Mouse (Mus musculus) forebrain, embryonic 10.5 days (tissue): ENCODE results near the gene Garnl3. TPM values are rescaled to one million over a fixed set of nuclear protein-coding genes. Genes with fewer than 3 reads are reported as not detected.

Experiments
- DNase-seq: peaks from one replicate; pipeline ENCODE4 v3.0.0-alpha.2; 2017; ENCODE audit warnings: low spot score; ENCODE audit errors: extremely low spot score
- H3K27ac ChIP-seq: fragments of 300-500 bp; sonication (generic); 2 replicates; pipeline ENCODE4 v1.5.1; 2016; ENCODE audit warnings: mild to moderate bottlenecking
- H3K27me3 ChIP-seq: fragments of 300-500 bp; sonication (generic); 2 replicates; pipeline ENCODE4 v1.6.1; 2016; ENCODE audit warnings: mild to moderate bottlenecking; ENCODE audit not compliant: poor library complexity, severe bottlenecking
- H3K36me3 ChIP-seq: fragments of 300-500 bp; sonication (generic); replicated peaks from 2 replicates; pipeline ENCODE4 v1.6.1; 2016; ENCODE audit warnings: mild to moderate bottlenecking, moderate library complexity
- H3K4me1 ChIP-seq: fragments of 300-500 bp; sonication (generic); 2 replicates; pipeline ENCODE4 v1.6.1; 2016
- H3K4me3 ChIP-seq: fragments of 300-500 bp; sonication (generic); 2 replicates; pipeline ENCODE4 v1.5.1; 2016; ENCODE audit warnings: mild to moderate bottlenecking, moderate library complexity
- H3K9me3 ChIP-seq: fragments of 300-500 bp; sonication (generic); 2 replicates; pipeline ENCODE4 v1.6.1; 2016; ENCODE audit warnings: mild to moderate bottlenecking, moderate library complexity
- WGBS: fragments of 180-500 bp; shearing (Covaris S2); methylation state at CpG from one replicate; pipeline ENCODE4 v1.1.7; 2016; 5-methylcytosine and 5-hydroxymethylcytosine counted together
- polyA plus RNA-seq: library from polyadenylated mRNA; unstranded; fragments of >200 nt; fragmentation: Nextera tagmentation; extraction: Ambion mirVana; gene quantifications from 2 replicates; pipeline ENCODE4 v1.2.1, GENCODE M21; 2016

Garnl3 gene
- polyA plus RNA-seq, 1 experiment from 2014 or later = 9.1 TPM

GRCm38 (mm10) chr2:33167060-33167459 lies 35.6 kb upstream of the Garnl3 start:
- peaks cover 15% of the 10 kb centered on the region; the same call in 1 of the 2 replicates for H3K27me3 ChIP-seq
- H3K9me3 ChIP-seq = no peaks in the 10 kb centered on the region
- WGBS = 96% methylated on average over 3 of the region's 3 CpGs
- H3K4me1 ChIP-seq = peaks cover 41% of the 10 kb centered on the region
- H3K27ac ChIP-seq = no peak overlapping the region
- DNase-seq = no peak
- H3K4me3 ChIP-seq = no peak overlapping the region
- peaks cover 4% of the 10 kb centered on the region; the same call in 1 of the 2 replicates for H3K36me3 ChIP-seq

- peaks cover 4% of the 10 kb centered on the region; the same call in 1 of the 2 replicates for H3K36me3 ChIP-seq
- H3K4me1 ChIP-seq = peaks cover 31% of the 10 kb centered on the region
- H3K27me3 ChIP-seq = peaks cover 11% of the 10 kb centered on the region; the same call in 1 of the 2 replicates
- DNase-seq = no peak
- WGBS = 65% methylated on average over 7 of the region's 7 CpGs
- H3K4me3 ChIP-seq = no peak overlapping the region
- H3K9me3 ChIP-seq = no peaks in the 10 kb centered on the region
- H3K27ac ChIP-seq = peak overlapping the region; percentile 63
Measured at GRCm38 (mm10) chr2:33165710-33166374, 34.4 kb upstream of the Garnl3 start.

- Histone ChIP-seq H3K4me3 (no peak overlapping the region), H3K27ac (peak overlapping the region; percentile 63), H3K9me3 (no peaks in the 10 kb centered on the region), H3K27me3 (peaks cover 11% of the 10 kb centered on the region; the same call in 1 of the 2 replicates), H3K36me3 (peaks cover 4% of the 10 kb centered on the region; the same call in 1 of the 2 replicates), H3K4me1 (peaks cover 26% of the 10 kb centered on the region)
- DNase-seq = no peak
- 78% methylated on average over 4 of the region's 4 CpGs for WGBS
Measured at GRCm38 (mm10) chr2:33165229-33165628, 33.8 kb upstream of the Garnl3 start.

GRCm38 (mm10) chr2:33164646-33165045 lies 33.2 kb upstream of the Garnl3 start:
- H3K27me3 ChIP-seq = peaks cover 11% of the 10 kb centered on the region; the same call in 1 of the 2 replicates
- H3K4me3 ChIP-seq = no peak overlapping the region
- H3K36me3 ChIP-seq = peaks cover 4% of the 10 kb centered on the region; the same call in 1 of the 2 replicates
- H3K4me1 ChIP-seq = peaks cover 30% of the 10 kb centered on the region
- no peak overlapping the region for H3K27ac ChIP-seq
- WGBS = 92% methylated on average over 3 of the region's 3 CpGs
- H3K9me3 ChIP-seq = no peaks in the 10 kb centered on the region
- DNase-seq = no peak

GRCm38 (mm10) chr2:33162126-33162525 lies 30.7 kb upstream of the Garnl3 start:
- peaks cover 31% of the 10 kb centered on the region for H3K4me1 ChIP-seq
- WGBS = 80% methylated on average over 2 of the region's 2 CpGs
- DNase-seq = no peak

GRCm38 (mm10) chr2:33160326-33160973 lies 29.0 kb upstream of the Garnl3 start:
- peaks cover 22% of the 10 kb centered on the region for H3K4me1 ChIP-seq
- 81% methylated on average over 12 of the region's 12 CpGs for WGBS
- peak overlapping the region; percentile 58 for H3K27ac ChIP-seq
- H3K36me3 ChIP-seq = no peaks in the 10 kb centered on the region
- H3K27me3 ChIP-seq = no peaks in the 10 kb centered on the region
- no peak overlapping the region for H3K4me3 ChIP-seq
- no peak for DNase-seq
- H3K9me3 ChIP-seq = no peaks in the 10 kb centered on the region

More at GRCm38 (mm10) chr2:33162126-33162525, 30.7 kb upstream of the Garnl3 start:
- H3K36me3 ChIP-seq = no peaks in the 10 kb centered on the region
- H3K4me3 ChIP-seq = no peak overlapping the region
- H3K27me3 ChIP-seq = no peaks in the 10 kb centered on the region
- H3K27ac ChIP-seq = 0 out of 2 replicates have a peak overlapping the region, but pooled peaks have one; percentile 25
- H3K9me3 ChIP-seq = no peaks in the 10 kb centered on the region

- H3K27me3 ChIP-seq = no peaks in the 10 kb centered on the region
- 0 out of 2 replicates have a peak overlapping the region, but pooled peaks have one; percentile 58 for H3K27ac ChIP-seq
- peaks cover 15% of the 10 kb centered on the region for H3K4me1 ChIP-seq
- no peaks in the 10 kb centered on the region for H3K9me3 ChIP-seq
- H3K4me3 ChIP-seq = no peak overlapping the region
- no peak for DNase-seq
- 76% methylated on average over 7 of the region's 7 CpGs for WGBS
- no peaks in the 10 kb centered on the region for H3K36me3 ChIP-seq
Measured at GRCm38 (mm10) chr2:33159593-33159992, 28.1 kb upstream of the Garnl3 start.

GRCm38 (mm10) chr2:33158895-33159294 lies 27.4 kb upstream of the Garnl3 start:
- H3K27ac ChIP-seq = 0 out of 2 replicates have a peak overlapping the region, but pooled peaks have one; percentile 58

GRCm38 (mm10) chr2:33156283-33156781 lies 24.9 kb upstream of the Garnl3 start:
- Histone ChIP-seq H3K27ac (0 out of 2 replicates have a peak overlapping the region, but pooled peaks have one; percentile 8), H3K4me3 (no peak overlapping the region), H3K27me3 (no peaks in the 10 kb centered on the region), H3K9me3 (no peaks in the 10 kb centered on the region), H3K4me1 (peaks cover 18% of the 10 kb centered on the region), H3K36me3 (no peaks in the 10 kb centered on the region)
- 74% methylated on average over 5 of the region's 5 CpGs for WGBS
- no peak for DNase-seq

More at GRCm38 (mm10) chr2:33158895-33159294, 27.4 kb upstream of the Garnl3 start:
- H3K4me1 ChIP-seq = peaks cover 12% of the 10 kb centered on the region
- no peaks in the 10 kb centered on the region for H3K9me3 ChIP-seq
- no peak overlapping the region for H3K4me3 ChIP-seq
- DNase-seq = no peak
- H3K27me3 ChIP-seq = no peaks in the 10 kb centered on the region
- no peaks in the 10 kb centered on the region for H3K36me3 ChIP-seq
- 95% methylated on average over 6 of the region's 6 CpGs for WGBS

GRCm38 (mm10) chr2:33154751-33155372 lies 23.4 kb upstream of the Garnl3 start:
- H3K36me3 ChIP-seq = no peaks in the 10 kb centered on the region
- no peak overlapping the region for H3K4me3 ChIP-seq
- H3K9me3 ChIP-seq = no peaks in the 10 kb centered on the region
- H3K4me1 ChIP-seq = peaks cover 12% of the 10 kb centered on the region
- DNase-seq = peak; percentile 71
- H3K27me3 ChIP-seq = no peaks in the 10 kb centered on the region
- 0 out of 2 replicates have a peak overlapping the region, but pooled peaks have one; percentile 1 for H3K27ac ChIP-seq
- 36% methylated on average over 5 of the region's 5 CpGs for WGBS

- Histone ChIP-seq H3K36me3 (no peaks in the 10 kb centered on the region), H3K4me3 (no peak overlapping the region), H3K27me3 (no peaks in the 10 kb centered on the region), H3K9me3 (no peaks in the 10 kb centered on the region), H3K27ac (no peak overlapping the region), H3K4me1 (no peaks in the 10 kb centered on the region)
- no peak for DNase-seq
- WGBS = 85% methylated on average over 4 of the region's 4 CpGs
Measured at GRCm38 (mm10) chr2:33146994-33147393, 15.5 kb upstream of the Garnl3 start.

- Histone ChIP-seq H3K27ac (no peak overlapping the region), H3K9me3 (no peaks in the 10 kb centered on the region), H3K4me1 (no peaks in the 10 kb centered on the region), H3K27me3 (no peaks in the 10 kb centered on the region), H3K36me3 (no peaks in the 10 kb centered on the region), H3K4me3 (no peak overlapping the region)
- no peak for DNase-seq
- WGBS = 91% methylated on average over 2 of the region's 2 CpGs
Measured at GRCm38 (mm10) chr2:33143292-33143691, 11.8 kb upstream of the Garnl3 start.
